Mouse (Mus musculus) midbrain, embryonic 13.5 days (tissue): ENCODE data around the gene Ddx51. TPM values are rescaled to one million over a fixed set of nuclear protein-coding genes. Genes with fewer than 3 reads are reported as not detected.
A peak's percentile ranks its signal among the peaks of the same experiment; 100 is the strongest.

Experiments used
- ATAC-seq: fragments of 200-750 bp; cut with Nextera tagmentation; 2 replicates; pipeline ENCODE4 v1.8.0; 2017; ENCODE audit warnings: mild to moderate bottlenecking, moderate TSS enrichment, moderate library complexity
- H3K27ac ChIP-seq: fragments of 300-500 bp; sonication (generic); 2 replicates; pipeline ENCODE4 v1.5.1; 2015; ENCODE audit warnings: inconsistent platforms, mild to moderate bottlenecking, moderate library complexity
- H3K27me3 ChIP-seq: fragments of 300-500 bp; sonication (generic); 2 replicates; pipeline ENCODE4 v1.6.1; 2015; ENCODE audit warnings: mild to moderate bottlenecking, inconsistent platforms
- H3K36me3 ChIP-seq: fragments of 300-500 bp; sonication (generic); 2 replicates; pipeline ENCODE4 v1.6.1; 2015; ENCODE audit warnings: mild to moderate bottlenecking, inconsistent platforms
- H3K4me1 ChIP-seq: fragments of 300-500 bp; sonication (generic); replicated peaks from 2 replicates; pipeline ENCODE4 v1.6.1; 2015; ENCODE audit warnings: inconsistent platforms
- H3K4me2 ChIP-seq: fragments of 300-500 bp; sonication (generic); replicated peaks from 2 replicates; pipeline ENCODE4 v1.6.1; 2015; ENCODE audit warnings: moderate library complexity, mild to moderate bottlenecking, inconsistent platforms
- H3K4me3 ChIP-seq: fragments of 300-500 bp; sonication (generic); replicated peaks from 2 replicates; pipeline ENCODE4 v1.5.1; 2015; ENCODE audit warnings: mild to moderate bottlenecking, inconsistent platforms
- H3K9ac ChIP-seq: fragments of 300-500 bp; sonication (generic); replicated peaks from 2 replicates; pipeline ENCODE4 v1.6.1; 2015; ENCODE audit warnings: mild to moderate bottlenecking, inconsistent platforms
- H3K9me3 ChIP-seq: fragments of 300-500 bp; sonication (generic); 2 replicates; pipeline ENCODE4 v1.6.1; 2016; ENCODE audit warnings: mild to moderate bottlenecking, inconsistent platforms
- WGBS: fragments of 180-500 bp; shearing (Covaris S2); methylation state at CpG from one replicate; pipeline ENCODE4 v1.1.7; 2015; 5-methylcytosine and 5-hydroxymethylcytosine counted together
- polyA plus RNA-seq: library from polyadenylated mRNA; unstranded; fragments of >200 nt; fragmentation: Nextera tagmentation; extraction: Ambion mirVana; gene quantifications from 2 replicates; pipeline ENCODE4 v1.2.1, GENCODE M21; 2015

Gene Ddx51
- polyA plus RNA-seq, 1 experiment from 2014 or later = 19.8 TPM

- no peaks in the 10 kb centered on the region for H3K27me3 ChIP-seq
- H3K4me3 ChIP-seq = no peak overlapping the region
- H3K4me1 ChIP-seq = 0 out of 2 replicates have a peak, but pooled peaks cover 6% of the 10 kb centered on the region
- ATAC-seq = no peak
- WGBS = 88% methylated on average over 2 of the region's 2 CpGs
- no peaks in the 10 kb centered on the region for H3K9me3 ChIP-seq
- H3K36me3 ChIP-seq = 0 out of 2 replicates have a peak, but pooled peaks cover under 1% of the 10 kb centered on the region
- no peak overlapping the region for H3K27ac ChIP-seq
- H3K9ac ChIP-seq = no peak overlapping the region
- H3K4me2 ChIP-seq = no peak overlapping the region
These were observed 28.9 kb upstream of the Ddx51 start for GRCm38 (mm10) chr5:110624319-110624718.

- 0 out of 2 replicates have a peak, but pooled peaks cover 6% of the 10 kb centered on the region for H3K4me1 ChIP-seq
- H3K27ac ChIP-seq = no peak overlapping the region
- H3K27me3 ChIP-seq = no peaks in the 10 kb centered on the region
- no peak for ATAC-seq
- 80% methylated on average over 10 of the region's 10 CpGs for WGBS
- H3K4me3 ChIP-seq = no peak overlapping the region
- no peaks in the 10 kb centered on the region for H3K9me3 ChIP-seq
- no peak overlapping the region for H3K4me2 ChIP-seq
- no peak overlapping the region for H3K9ac ChIP-seq
- H3K36me3 ChIP-seq = no peaks in the 10 kb centered on the region
These were observed 25.9 kb upstream of the Ddx51 start for GRCm38 (mm10) chr5:110627351-110627750.

DNA sequence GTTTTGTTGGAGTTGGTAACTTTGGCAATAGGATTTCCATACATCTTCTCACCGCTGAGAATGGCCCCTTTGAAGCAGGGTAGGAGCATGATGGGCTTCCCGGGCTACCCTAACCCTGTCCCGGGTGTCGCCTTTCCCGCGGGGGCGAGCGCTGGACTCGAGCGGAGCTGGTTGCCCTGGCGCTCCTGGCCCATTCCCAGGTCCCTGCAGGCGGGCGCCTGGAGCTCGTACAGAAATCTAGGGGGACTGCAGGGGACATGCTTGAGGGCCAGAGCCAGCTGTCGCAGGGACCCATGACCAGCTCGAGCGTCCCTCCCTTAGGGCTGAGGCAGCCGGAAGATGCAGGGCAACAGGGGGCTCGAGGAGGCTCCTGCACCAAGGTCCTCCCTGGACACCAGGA is 25.1 kb upstream of the Ddx51 start:
- 0 out of 2 replicates have a peak overlapping the region, but pooled peaks have one; percentile 7 for H3K4me2 ChIP-seq
- H3K27ac ChIP-seq = no peak overlapping the region
- 24% methylated on average over 19 of the region's 19 CpGs for WGBS
- no peak overlapping the region; the same call in 1 of the 2 replicates for H3K9ac ChIP-seq
- no peaks in the 10 kb centered on the region for H3K9me3 ChIP-seq
- no peak overlapping the region for H3K4me3 ChIP-seq
- H3K4me1 ChIP-seq = 0 out of 2 replicates have a peak, but pooled peaks cover 6% of the 10 kb centered on the region
- H3K27me3 ChIP-seq = no peaks in the 10 kb centered on the region
- peak; percentile 17; the same call in 1 of the 2 replicates for ATAC-seq
- no peaks in the 10 kb centered on the region for H3K36me3 ChIP-seq

DNA sequence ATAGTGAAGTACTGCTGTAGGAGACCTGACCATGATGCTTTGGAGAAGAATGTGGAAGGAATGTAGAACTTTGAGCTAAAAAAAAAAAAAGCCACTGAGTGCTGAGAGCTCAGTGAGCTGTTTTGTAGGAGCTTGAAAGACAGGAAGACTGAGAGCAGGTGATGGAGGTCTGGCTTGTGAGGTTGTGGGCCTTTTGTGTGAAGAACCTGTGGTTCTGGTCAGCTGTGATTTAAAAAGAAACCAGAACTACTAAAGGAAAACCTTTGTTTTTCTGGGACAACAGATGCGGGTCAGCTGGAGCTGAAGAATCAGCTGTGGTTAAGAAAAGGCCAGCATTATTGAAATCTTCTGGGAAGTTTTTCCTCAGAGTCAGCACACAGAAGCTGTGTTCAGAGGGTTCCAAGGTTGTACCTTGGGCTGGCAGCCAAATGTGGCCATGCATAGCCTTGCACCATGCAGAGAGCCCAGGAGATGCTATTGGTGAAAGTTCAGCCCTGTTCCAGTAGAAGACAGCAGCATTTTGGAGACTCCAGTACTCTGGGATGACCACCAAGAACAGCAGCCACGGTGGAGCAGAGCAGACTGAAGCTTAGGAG is 23.6 kb upstream of the Ddx51 start:
- H3K9me3 ChIP-seq = no peaks in the 10 kb centered on the region
- no peak overlapping the region for H3K27ac ChIP-seq
- H3K36me3 ChIP-seq = no peaks in the 10 kb centered on the region
- H3K4me1 ChIP-seq = 0 out of 2 replicates have a peak, but pooled peaks cover 6% of the 10 kb centered on the region
- no peak for ATAC-seq
- H3K9ac ChIP-seq = no peak overlapping the region
- H3K4me2 ChIP-seq = no peak overlapping the region
- 91% methylated on average over 2 of the region's 2 CpGs for WGBS
- H3K4me3 ChIP-seq = no peak overlapping the region
- no peaks in the 10 kb centered on the region for H3K27me3 ChIP-seq

DNA sequence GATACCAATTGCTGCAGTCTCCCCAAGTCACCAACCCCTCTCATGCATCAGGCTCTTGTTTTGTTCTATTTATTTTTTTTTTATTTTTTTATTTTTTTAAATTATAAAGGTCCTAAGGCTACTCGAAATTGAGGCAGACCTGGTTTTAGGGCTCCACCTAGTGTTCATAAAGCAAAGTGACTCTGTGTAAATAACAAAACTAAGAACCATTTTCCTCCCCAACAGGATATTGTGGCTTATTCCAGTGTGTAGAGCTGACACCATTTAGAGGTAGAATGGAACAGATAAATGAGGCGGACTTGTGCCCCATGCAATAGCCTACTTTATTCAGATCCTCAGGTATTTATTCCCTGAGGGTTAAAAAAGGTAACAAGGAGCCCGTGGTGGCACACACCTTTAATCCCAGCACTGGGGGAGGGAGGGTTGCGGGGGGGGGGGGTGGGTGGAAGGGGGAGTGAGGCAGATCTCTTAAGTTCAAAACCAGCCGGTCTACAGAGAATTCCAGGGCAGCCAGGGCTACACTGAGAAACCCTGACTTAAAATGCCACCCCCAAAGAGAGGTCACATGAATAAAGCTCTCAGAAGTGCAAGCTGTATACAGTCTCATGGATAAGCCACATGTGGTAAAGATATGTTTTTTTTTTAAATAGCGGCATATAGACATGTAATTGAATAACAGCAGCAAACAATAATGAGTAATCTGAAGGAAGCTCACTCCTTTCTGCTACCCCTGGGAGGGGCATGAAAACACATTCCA is 17.1 kb upstream of the Ddx51 start:
- peak; percentile 69; the same call in 1 of the 2 replicates for ATAC-seq
- Histone ChIP-seq H3K9me3 (no peaks in the 10 kb centered on the region), H3K4me1 (no peaks in the 10 kb centered on the region), H3K27me3 (no peaks in the 10 kb centered on the region), H3K9ac (no peak overlapping the region), H3K36me3 (no peaks in the 10 kb centered on the region), H3K4me2 (no peak overlapping the region), H3K27ac (no peak overlapping the region), H3K4me3 (no peak overlapping the region)
- 42% methylated on average over 6 of the region's 6 CpGs for WGBS

DNA sequence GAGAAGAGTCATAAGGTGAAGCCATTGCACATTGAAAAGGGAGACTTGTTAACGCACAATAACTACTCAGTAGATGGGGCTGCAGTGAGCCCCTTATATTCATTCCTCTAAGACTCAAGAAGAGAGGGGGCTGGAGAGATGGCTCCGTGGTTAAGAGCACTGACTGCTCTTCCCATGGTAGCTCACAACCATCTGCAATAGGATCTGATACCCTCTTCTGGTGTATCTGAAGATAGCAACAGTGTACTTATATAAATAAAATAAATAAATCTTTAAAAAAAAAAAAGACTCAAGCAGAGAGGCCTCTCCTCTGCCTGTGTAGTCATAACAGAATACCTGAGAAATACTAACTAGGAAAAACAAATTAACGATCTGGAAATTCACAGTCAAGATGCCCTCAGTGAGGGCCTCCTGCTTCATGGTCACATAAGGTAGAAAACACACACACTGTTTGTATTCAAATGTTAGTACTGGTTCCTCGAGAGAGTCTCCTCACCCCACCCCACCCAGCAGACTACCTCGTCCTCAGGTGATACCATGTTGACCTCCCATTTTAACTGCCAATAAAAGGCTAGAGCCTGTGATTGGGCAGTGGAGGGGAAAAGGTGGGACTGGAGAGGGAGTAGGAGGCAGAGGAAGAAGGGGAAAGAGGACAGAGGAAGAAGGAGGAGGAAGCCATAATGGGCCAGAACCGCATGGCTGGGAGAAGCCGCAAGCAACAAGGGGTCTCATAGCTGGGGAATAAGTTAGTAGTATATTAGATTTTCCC is 14.8 kb upstream of the Ddx51 start:
- ATAC-seq = no peak
- no peak overlapping the region for H3K4me3 ChIP-seq
- H3K4me2 ChIP-seq = no peak overlapping the region
- H3K27ac ChIP-seq = no peak overlapping the region
- no peaks in the 10 kb centered on the region for H3K27me3 ChIP-seq
- no peaks in the 10 kb centered on the region for H3K4me1 ChIP-seq
- H3K36me3 ChIP-seq = no peaks in the 10 kb centered on the region
- H3K9me3 ChIP-seq = no peaks in the 10 kb centered on the region
- 86% methylated on average over 7 of the region's 7 CpGs for WGBS
- no peak overlapping the region for H3K9ac ChIP-seq

- WGBS = 28% methylated on average over 12 of the region's 12 CpGs
- ATAC-seq = no peak
- H3K36me3 ChIP-seq = no peaks in the 10 kb centered on the region
- no peaks in the 10 kb centered on the region for H3K4me1 ChIP-seq
- no peak overlapping the region for H3K9ac ChIP-seq
- 0 out of 2 replicates have a peak overlapping the region, but pooled peaks have one; percentile 19 for H3K4me2 ChIP-seq
- H3K9me3 ChIP-seq = no peaks in the 10 kb centered on the region
- H3K4me3 ChIP-seq = no peak overlapping the region
- H3K27ac ChIP-seq = no peak overlapping the region
- H3K27me3 ChIP-seq = no peaks in the 10 kb centered on the region
These were observed 13.8 kb upstream of the Ddx51 start for GRCm38 (mm10) chr5:110639459-110639858.

DNA sequence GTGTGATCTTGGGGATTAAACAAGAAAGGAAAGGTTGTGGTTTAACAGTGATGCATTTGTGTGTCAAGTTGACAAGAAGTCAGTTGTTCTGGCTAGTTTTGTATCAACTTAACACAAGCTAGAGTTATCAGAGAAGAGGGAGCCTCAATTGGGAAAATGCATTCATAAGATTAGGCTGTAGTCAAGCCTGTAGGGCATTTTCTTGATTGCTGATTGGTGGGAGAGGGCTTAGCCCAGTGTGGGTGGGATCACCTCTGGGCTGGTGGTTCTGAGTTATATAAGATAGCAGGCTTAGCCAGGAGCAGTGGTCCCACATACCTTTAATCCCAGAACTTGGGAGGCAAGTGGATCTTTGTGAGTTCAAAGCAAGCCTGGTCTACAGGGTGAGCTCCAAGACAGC is 6.9 kb upstream of the Ddx51 start:
- no peak overlapping the region for H3K27ac ChIP-seq
- H3K4me1 ChIP-seq = no peaks in the 10 kb centered on the region
- H3K4me3 ChIP-seq = no peak overlapping the region
- H3K9me3 ChIP-seq = no peaks in the 10 kb centered on the region
- H3K27me3 ChIP-seq = no peaks in the 10 kb centered on the region
- peaks cover 57% of the 10 kb centered on the region for H3K36me3 ChIP-seq
- no peak overlapping the region for H3K4me2 ChIP-seq
- H3K9ac ChIP-seq = no peak overlapping the region
- ATAC-seq = no peak

DNA sequence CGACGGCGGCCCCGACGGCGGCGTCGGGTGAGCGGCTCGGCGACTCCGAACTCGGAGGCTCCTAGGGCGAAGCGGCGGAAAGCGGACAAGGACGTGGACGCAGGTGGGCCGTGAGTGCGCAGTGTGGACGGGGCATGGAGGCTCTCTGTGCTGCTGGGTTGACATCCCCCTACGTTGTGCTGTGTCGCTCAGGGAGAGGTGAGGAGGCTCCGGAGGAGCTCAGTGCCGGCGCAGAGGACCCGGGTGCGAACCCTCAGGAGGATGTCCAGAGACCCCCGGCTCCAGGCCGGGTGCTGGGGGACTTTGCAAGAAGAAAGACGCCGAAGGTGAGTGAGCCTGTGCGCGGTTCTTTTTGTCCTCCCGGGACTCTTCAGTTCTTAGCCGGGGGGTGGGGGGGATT is 435 bp downstream of the Ddx51 start:
- Histone ChIP-seq H3K27ac (no peak overlapping the region), H3K9ac (peak overlapping the region; percentile 81), H3K36me3 (peaks cover 74% of the 10 kb centered on the region)

GRCm38 (mm10) chr5:110659682-110660081 is 6.4 kb downstream of the Ddx51 start:
- H3K9me3 ChIP-seq = no peaks in the 10 kb centered on the region
- no peak overlapping the region for H3K27ac ChIP-seq
- ATAC-seq = no peak
- peaks cover 91% of the 10 kb centered on the region for H3K36me3 ChIP-seq
- H3K4me3 ChIP-seq = no peak overlapping the region
- H3K4me2 ChIP-seq = no peak overlapping the region
- H3K9ac ChIP-seq = no peak overlapping the region
- H3K27me3 ChIP-seq = no peaks in the 10 kb centered on the region
- peaks cover 1% of the 10 kb centered on the region; the same call in 1 of the 2 replicates for H3K4me1 ChIP-seq

More for the DNA sequence above, 435 bp downstream of the Ddx51 start:
- no peaks in the 10 kb centered on the region for H3K27me3 ChIP-seq
- peak overlapping the region; percentile 95 for H3K4me3 ChIP-seq
- H3K9me3 ChIP-seq = no peaks in the 10 kb centered on the region
- 1% methylated on average over 37 of the region's 37 CpGs for WGBS
- H3K4me2 ChIP-seq = peak overlapping the region; percentile 97
- H3K4me1 ChIP-seq = peaks cover 21% of the 10 kb centered on the region
- peak; percentile 60 for ATAC-seq

- Histone ChIP-seq H3K36me3 (peaks cover 92% of the 10 kb centered on the region), H3K27ac (no peak overlapping the region), H3K27me3 (no peaks in the 10 kb centered on the region), H3K4me3 (no peak overlapping the region), H3K4me2 (no peak overlapping the region), H3K9ac (no peak overlapping the region), H3K4me1 (no peaks in the 10 kb centered on the region), H3K9me3 (no peaks in the 10 kb centered on the region)
- 94% methylated on average over 2 of the region's 2 CpGs for WGBS
- ATAC-seq = no peak
These were observed 10.8 kb downstream of the Ddx51 start for GRCm38 (mm10) chr5:110664041-110664440.

GRCm38 (mm10) chr5:110664750-110665269 is 11.6 kb downstream of the Ddx51 start:
- no peak overlapping the region for H3K4me2 ChIP-seq
- H3K9me3 ChIP-seq = no peaks in the 10 kb centered on the region
- no peaks in the 10 kb centered on the region for H3K4me1 ChIP-seq
- no peak overlapping the region for H3K27ac ChIP-seq
- H3K27me3 ChIP-seq = no peaks in the 10 kb centered on the region
- WGBS = 99% methylated on average over 2 of the region's 2 CpGs
- peaks cover 91% of the 10 kb centered on the region for H3K36me3 ChIP-seq
- no peak for ATAC-seq
- no peak overlapping the region for H3K9ac ChIP-seq
- no peak overlapping the region for H3K4me3 ChIP-seq
